Mouse (Mus musculus) stomach, postnatal 0 days (tissue): Measurements from ENCODE around the gene Ccdc180. TPM values are rescaled to one million over a fixed set of nuclear protein-coding genes. Genes with fewer than 3 reads are reported as not detected.
A peak's percentile ranks its signal among the peaks of the same experiment; 100 is the strongest.

Experiments
- ATAC-seq: fragments of 200-750 bp; cut with Nextera tagmentation; 2 replicates; pipeline ENCODE4 v1.8.0; 2017; ENCODE audit not compliant: low FRiP score, low TSS enrichment
- DNase-seq: peaks from one replicate; pipeline ENCODE4 v3.0.0-alpha.2; 2016; ENCODE audit warnings: low spot score
- H3K27ac ChIP-seq: fragments of 300-500 bp; sonication (generic); replicated peaks from 2 replicates; pipeline ENCODE4 v1.5.1; 2014; ENCODE audit warnings: mild to moderate bottlenecking, control low read depth
- H3K27me3 ChIP-seq: fragments of 300-500 bp; sonication (generic); 2 replicates; pipeline ENCODE4 v1.6.1; 2014; ENCODE audit warnings: low read length; ENCODE audit not compliant: control insufficient read depth, insufficient read depth
- H3K36me3 ChIP-seq: fragments of 300-500 bp; sonication (generic); 2 replicates; pipeline ENCODE4 v1.6.1; 2014; ENCODE audit warnings: low read length, mixed read lengths; ENCODE audit not compliant: control insufficient read depth, insufficient read depth
- H3K4me1 ChIP-seq: fragments of 300-500 bp; sonication (generic); replicated peaks from 2 replicates; pipeline ENCODE4 v1.6.1; 2014; ENCODE audit warnings: antibody characterized with exemption; ENCODE audit not compliant: control insufficient read depth, insufficient read depth
- H3K4me2 ChIP-seq: fragments of 300-500 bp; sonication (generic); replicated peaks from 2 replicates; pipeline ENCODE4 v1.6.1; 2014; ENCODE audit warnings: low read depth, mild to moderate bottlenecking, control low read depth, moderate library complexity
- H3K4me3 ChIP-seq: fragments of 300-500 bp; sonication (generic); 2 replicates; pipeline ENCODE4 v1.5.1; 2014; ENCODE audit warnings: low read depth, low read length, control low read depth
- H3K9ac ChIP-seq: fragments of 300-500 bp; sonication (generic); 2 replicates; pipeline ENCODE4 v1.6.1; 2014; ENCODE audit warnings: mild to moderate bottlenecking, low read length, control low read depth, mixed read lengths
- H3K9me3 ChIP-seq: fragments of 300-500 bp; sonication (generic); 2 replicates; pipeline ENCODE4 v1.6.1; 2016; ENCODE audit warnings: low read length; ENCODE audit not compliant: control insufficient read depth
- CTCF ChIP-seq: IDR thresholded peaks from 2 replicates; pipeline ENCODE4 v1.5.1; 2016; ENCODE audit warnings: antibody characterized with exemption, low read depth, mild to moderate bottlenecking, moderate library complexity
- EP300 ChIP-seq: optimal IDR thresholded peaks from 2 replicates; pipeline ENCODE3; 2016; ENCODE audit warnings: antibody characterized with exemption
- WGBS: fragments of 180-500 bp; shearing (Covaris S2); extraction: QIAGEN DNeasy Blood & Tissue Kit; methylation state at CpG from one replicate; pipeline ENCODE4 v1.1.7; 2014; 5-methylcytosine and 5-hydroxymethylcytosine counted together
- polyA plus RNA-seq: library from polyadenylated mRNA; unstranded; fragments of >200 nt; fragmentation: Nextera tagmentation; extraction: Ambion mirVana; gene quantifications from 2 replicates; pipeline ENCODE4 v1.2.1, GENCODE M21; 2015

Gene Ccdc180
- polyA plus RNA-seq, 1 experiment from 2014 or later: 0.24 TPM

- H3K27ac ChIP-seq: no peak overlapping the region
- 0 out of 2 replicates have a peak, but pooled peaks cover 3% of the 10 kb centered on the region for H3K4me1 ChIP-seq
- no peaks in the 10 kb centered on the region for H3K27me3 ChIP-seq
- no peak overlapping the region for H3K9ac ChIP-seq
- no peak overlapping the region for H3K4me3 ChIP-seq
- no peak for DNase-seq
- no peak for ATAC-seq
- no peak for TF ChIP-seq EP300
- TF ChIP-seq CTCF: no peak
- no peaks in the 10 kb centered on the region for H3K9me3 ChIP-seq
- no peak overlapping the region for H3K4me2 ChIP-seq
- H3K36me3 ChIP-seq: no peaks in the 10 kb centered on the region
- 71% methylated on average over 1 of the region's 2 CpGs for WGBS
Measured at GRCm38 (mm10) chr4:45872147-45872546, 18.0 kb upstream of the Ccdc180 start.

GRCm38 (mm10) chr4:45878929-45879328, 11.2 kb upstream of the Ccdc180 start:
- no peaks in the 10 kb centered on the region for H3K27me3 ChIP-seq
- ATAC-seq: no peak
- no peak overlapping the region for H3K27ac ChIP-seq
- H3K4me3 ChIP-seq: no peak overlapping the region
- H3K36me3 ChIP-seq: no peaks in the 10 kb centered on the region
- TF ChIP-seq CTCF (peak; percentile 78), EP300 (no peak)
- peak; percentile 31 for DNase-seq
- H3K4me2 ChIP-seq: no peak overlapping the region
- H3K4me1 ChIP-seq: no peaks in the 10 kb centered on the region
- 40% methylated on average over 5 of the region's 5 CpGs for WGBS
- H3K9ac ChIP-seq: no peak overlapping the region
- no peaks in the 10 kb centered on the region for H3K9me3 ChIP-seq

- no peak for DNase-seq
- Histone ChIP-seq H3K4me2 (no peak overlapping the region), H3K27ac (no peak overlapping the region), H3K27me3 (no peaks in the 10 kb centered on the region), H3K4me3 (no peak overlapping the region), H3K4me1 (no peaks in the 10 kb centered on the region), H3K9ac (no peak overlapping the region), H3K9me3 (no peaks in the 10 kb centered on the region), H3K36me3 (no peaks in the 10 kb centered on the region)
- WGBS: 84% methylated on average over 9 of the region's 9 CpGs
- no peak for ATAC-seq
- no peak for TF ChIP-seq EP300
- TF ChIP-seq CTCF: no peak
Measured at GRCm38 (mm10) chr4:45882521-45882920, 7.6 kb upstream of the Ccdc180 start.

GRCm38 (mm10) chr4:45883250-45883649, 6.9 kb upstream of the Ccdc180 start:
- Histone ChIP-seq H3K4me2 (no peak overlapping the region), H3K27ac (no peak overlapping the region), H3K4me3 (no peak overlapping the region), H3K27me3 (no peaks in the 10 kb centered on the region), H3K4me1 (no peaks in the 10 kb centered on the region), H3K36me3 (no peaks in the 10 kb centered on the region), H3K9me3 (no peaks in the 10 kb centered on the region), H3K9ac (no peak overlapping the region)
- WGBS: 89% methylated on average over 16 of the region's 16 CpGs
- ATAC-seq (no peak), DNase-seq (no peak)
- TF ChIP-seq CTCF (no peak), EP300 (no peak)

GRCm38 (mm10) chr4:45889487-45889886, 616 bp upstream of the Ccdc180 start:
- Histone ChIP-seq H3K4me3 (no peak overlapping the region), H3K9ac (no peak overlapping the region), H3K4me1 (no peaks in the 10 kb centered on the region), H3K27me3 (no peaks in the 10 kb centered on the region), H3K36me3 (no peaks in the 10 kb centered on the region), H3K9me3 (no peaks in the 10 kb centered on the region), H3K4me2 (no peak overlapping the region), H3K27ac (no peak overlapping the region)
- TF ChIP-seq EP300 (no peak), CTCF (no peak)
- DNase-seq (no peak), ATAC-seq (no peak)
- 74% methylated on average over 6 of the region's 6 CpGs for WGBS

GRCm38 (mm10) chr4:45896425-45897081, 6.5 kb downstream of the Ccdc180 start:
- Histone ChIP-seq H3K4me3 (no peak overlapping the region), H3K27me3 (no peaks in the 10 kb centered on the region), H3K27ac (no peak overlapping the region), H3K36me3 (no peaks in the 10 kb centered on the region), H3K9ac (no peak overlapping the region), H3K9me3 (no peaks in the 10 kb centered on the region), H3K4me1 (no peaks in the 10 kb centered on the region; the same call in 1 of the 2 replicates), H3K4me2 (no peak overlapping the region)
- WGBS: 11% methylated on average over 16 of the region's 16 CpGs
- peak; percentile 41; the same call in 1 of the 2 replicates for TF ChIP-seq CTCF
- no peak for TF ChIP-seq EP300
- ATAC-seq: peak; percentile 54; the same call in 1 of the 2 replicates
- peak; percentile 49 for DNase-seq
